Mouse (Mus musculus) embryonic facial prominence, embryonic 10.5 days (tissue): ENCODE results near the gene Cpvl. TPM values are rescaled to one million over a fixed set of nuclear protein-coding genes. Genes with fewer than 3 reads are reported as not detected.

Experiments
- DNase-seq: peaks from one replicate; pipeline ENCODE4 v3.0.0-alpha.2; 2017; ENCODE audit warnings: low spot score
- H3K27ac ChIP-seq: fragments of 300-500 bp; sonication (generic); replicated peaks from 2 replicates; pipeline ENCODE4 v1.5.1; 2016; ENCODE audit warnings: mild to moderate bottlenecking
- H3K27me3 ChIP-seq: fragments of 300-500 bp; sonication (generic); replicated peaks from 2 replicates; pipeline ENCODE4 v1.6.1; 2016; ENCODE audit warnings: low read depth, mild to moderate bottlenecking; ENCODE audit not compliant: poor library complexity, severe bottlenecking
- H3K36me3 ChIP-seq: fragments of 300-500 bp; sonication (generic); replicated peaks from 2 replicates; pipeline ENCODE4 v1.6.1; 2016; ENCODE audit warnings: mild to moderate bottlenecking, moderate library complexity
- H3K4me1 ChIP-seq: fragments of 300-500 bp; sonication (generic); 2 replicates; pipeline ENCODE4 v1.6.1; 2016
- H3K4me3 ChIP-seq: fragments of 300-500 bp; sonication (generic); 2 replicates; pipeline ENCODE4 v1.5.1; 2016; ENCODE audit warnings: mild to moderate bottlenecking, moderate library complexity
- H3K9me3 ChIP-seq: fragments of 300-500 bp; sonication (generic); 2 replicates; pipeline ENCODE4 v1.6.1; 2016; ENCODE audit warnings: mild to moderate bottlenecking
- WGBS: fragments of 180-500 bp; shearing (Covaris S2); methylation state at CpG from one replicate; pipeline ENCODE4 v1.1.7; 2016; 5-methylcytosine and 5-hydroxymethylcytosine counted together
- polyA plus RNA-seq: library from polyadenylated mRNA; unstranded; fragments of >200 nt; fragmentation: Nextera tagmentation; extraction: Ambion mirVana; gene quantifications from 2 replicates; pipeline ENCODE4 v1.2.1, GENCODE M21; 2016

Gene Cpvl
- polyA plus RNA-seq, 1 experiment from 2014 or later, result 0.22 TPM

DNA sequence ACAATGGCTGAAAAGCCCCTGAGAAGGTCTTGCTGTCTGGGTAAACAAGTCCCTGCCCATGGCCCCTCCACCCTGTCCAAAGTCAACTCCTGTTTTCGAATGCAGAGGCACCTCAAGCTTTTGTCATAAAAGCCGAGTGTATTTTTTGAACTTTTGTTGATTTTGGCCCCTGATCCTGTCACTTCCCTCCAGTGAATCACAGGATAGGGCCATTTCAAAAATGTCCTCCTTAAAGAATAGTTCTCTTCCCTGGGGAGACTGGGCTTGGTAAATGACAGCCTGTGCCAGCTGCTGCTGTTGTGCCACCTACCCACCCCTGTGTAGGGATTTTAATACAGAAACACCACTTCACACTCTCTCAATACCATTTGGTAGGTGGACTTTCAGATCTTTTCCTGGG is 115.5 kb downstream of the Cpvl start:
- Histone ChIP-seq H3K4me3 (no peak overlapping the region), H3K27me3 (no peaks in the 10 kb centered on the region), H3K9me3 (no peaks in the 10 kb centered on the region), H3K36me3 (no peaks in the 10 kb centered on the region), H3K27ac (no peak overlapping the region), H3K4me1 (peaks cover 14% of the 10 kb centered on the region)
- DNase-seq, result no peak
- WGBS, result 80% methylated on average over 2 of the region's 2 CpGs

DNA sequence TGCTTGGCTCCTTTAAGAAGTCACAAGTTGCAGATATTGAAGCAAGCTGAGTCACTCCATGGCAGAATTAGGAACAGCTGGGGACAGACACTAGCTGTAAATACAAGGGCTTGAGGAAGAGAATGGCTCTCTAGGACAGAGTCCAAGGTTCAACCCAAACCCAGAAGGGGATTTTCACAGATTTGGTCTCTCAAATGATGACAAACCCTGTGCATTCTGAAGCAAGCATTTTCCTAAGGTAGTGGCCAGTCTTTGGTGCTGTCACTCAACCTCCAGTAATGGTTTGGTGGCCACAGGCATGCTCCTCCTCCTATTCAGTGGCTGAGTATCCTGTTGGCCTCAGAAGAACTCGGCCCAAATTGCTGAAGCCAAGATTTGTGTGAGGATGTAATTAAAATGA is 119.4 kb downstream of the Cpvl start:
- H3K27ac ChIP-seq, result no peak overlapping the region
- 43% methylated on average over 1 of the region's 1 CpGs for WGBS
- H3K9me3 ChIP-seq, result no peaks in the 10 kb centered on the region
- no peaks in the 10 kb centered on the region for H3K27me3 ChIP-seq
- H3K4me1 ChIP-seq, result peaks cover 35% of the 10 kb centered on the region
- H3K4me3 ChIP-seq, result no peak overlapping the region
- H3K36me3 ChIP-seq, result no peaks in the 10 kb centered on the region
- no peak for DNase-seq

DNA sequence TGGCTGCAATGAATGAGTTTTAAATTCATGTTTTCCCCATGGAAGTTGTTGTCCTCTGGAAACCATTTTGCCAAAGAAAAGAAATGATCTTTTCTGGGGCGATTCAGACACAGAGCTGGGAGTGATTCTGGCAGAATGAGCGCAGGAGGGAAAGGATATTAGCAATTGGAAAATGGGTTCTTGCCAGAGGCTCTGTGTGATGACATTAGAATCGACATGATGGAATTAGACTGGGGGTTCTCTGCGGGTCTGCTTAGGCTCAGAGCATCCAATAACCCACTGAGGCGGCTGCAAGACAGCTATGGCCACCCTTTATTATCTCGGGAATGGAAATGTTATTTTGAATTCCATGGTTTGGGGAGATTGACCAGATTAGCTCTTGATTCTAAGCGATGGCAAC is 120.6 kb downstream of the Cpvl start:
- no peak overlapping the region for H3K27ac ChIP-seq
- H3K27me3 ChIP-seq, result no peaks in the 10 kb centered on the region
- no peak overlapping the region for H3K4me3 ChIP-seq
- no peaks in the 10 kb centered on the region for H3K36me3 ChIP-seq
- no peaks in the 10 kb centered on the region for H3K9me3 ChIP-seq
- no peak for DNase-seq
- 56% methylated on average over 7 of the region's 7 CpGs for WGBS
- peaks cover 35% of the 10 kb centered on the region for H3K4me1 ChIP-seq

DNA sequence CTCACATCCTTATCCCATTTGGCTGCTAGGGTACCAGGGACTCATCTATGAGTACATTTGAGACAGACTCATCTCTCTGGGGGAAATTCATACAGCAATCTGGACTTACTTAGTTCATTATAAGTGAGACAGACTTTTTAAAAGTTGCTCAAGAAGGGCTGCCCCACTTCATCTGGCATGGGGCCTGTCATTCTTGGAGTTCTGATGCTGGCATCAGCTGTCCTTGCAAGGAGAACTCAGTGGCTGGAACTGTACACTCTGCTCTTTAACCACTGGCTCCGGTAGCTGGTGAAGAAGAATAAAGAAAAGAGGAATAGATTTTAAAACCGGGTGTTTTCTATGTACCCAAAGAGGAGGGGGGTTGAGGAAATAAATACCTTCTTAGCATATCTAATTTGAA is 121.7 kb downstream of the Cpvl start:
- WGBS, result 79% methylated on average over 2 of the region's 2 CpGs
- DNase-seq, result no peak
- Histone ChIP-seq H3K9me3 (no peaks in the 10 kb centered on the region), H3K36me3 (no peaks in the 10 kb centered on the region), H3K4me1 (peaks cover 35% of the 10 kb centered on the region), H3K4me3 (no peak overlapping the region), H3K27me3 (no peaks in the 10 kb centered on the region), H3K27ac (no peak overlapping the region)

DNA sequence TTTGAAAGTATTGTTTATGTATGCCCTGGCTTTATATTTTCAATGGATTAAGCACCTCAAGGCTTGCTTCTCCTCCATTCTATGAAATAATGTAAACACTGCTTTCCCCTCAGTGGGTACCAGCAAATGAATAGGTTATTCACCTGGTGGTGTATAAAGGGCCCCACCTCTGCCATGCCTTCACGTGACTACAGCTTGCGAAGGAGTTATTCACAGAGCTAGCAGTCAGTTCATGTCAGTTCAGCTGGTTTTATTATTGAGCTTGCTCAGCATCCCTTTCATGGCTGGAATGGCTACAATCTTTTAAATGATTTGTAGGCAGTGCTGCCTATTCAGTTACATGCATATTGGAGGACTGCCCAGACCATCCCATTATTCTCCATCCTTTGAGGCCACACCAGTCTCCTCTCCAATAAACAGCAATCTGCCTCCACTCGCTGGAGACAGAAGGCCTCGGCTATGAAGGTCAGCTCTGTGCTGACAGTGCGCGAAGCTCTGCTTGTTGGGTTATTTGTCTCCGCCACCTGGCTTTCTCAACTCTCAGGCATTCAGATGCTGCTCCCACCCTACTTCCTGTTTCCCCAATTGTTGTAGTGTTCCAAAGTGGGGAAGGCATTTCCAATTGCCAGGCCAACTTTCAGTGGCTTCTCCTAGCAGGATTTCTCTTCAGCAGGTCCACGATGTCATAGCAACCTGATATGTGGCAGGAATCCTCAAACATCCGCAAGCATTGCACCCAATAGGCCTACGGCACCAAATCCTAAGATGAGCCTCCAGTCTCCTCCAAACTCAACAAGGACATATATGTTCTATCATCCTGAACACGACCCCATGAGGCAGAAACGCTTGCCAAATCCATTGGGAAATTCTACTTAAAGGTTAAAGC is 123.3 kb downstream of the Cpvl start:
- no peaks in the 10 kb centered on the region for H3K9me3 ChIP-seq
- H3K27me3 ChIP-seq, result no peaks in the 10 kb centered on the region
- H3K27ac ChIP-seq, result 0 out of 2 replicates have a peak overlapping the region, but pooled peaks have one; percentile 24
- H3K4me1 ChIP-seq, result peaks cover 35% of the 10 kb centered on the region
- DNase-seq, result no peak
- H3K4me3 ChIP-seq, result no peak overlapping the region
- 85% methylated on average over 12 of the region's 12 CpGs for WGBS
- no peaks in the 10 kb centered on the region for H3K36me3 ChIP-seq

DNA sequence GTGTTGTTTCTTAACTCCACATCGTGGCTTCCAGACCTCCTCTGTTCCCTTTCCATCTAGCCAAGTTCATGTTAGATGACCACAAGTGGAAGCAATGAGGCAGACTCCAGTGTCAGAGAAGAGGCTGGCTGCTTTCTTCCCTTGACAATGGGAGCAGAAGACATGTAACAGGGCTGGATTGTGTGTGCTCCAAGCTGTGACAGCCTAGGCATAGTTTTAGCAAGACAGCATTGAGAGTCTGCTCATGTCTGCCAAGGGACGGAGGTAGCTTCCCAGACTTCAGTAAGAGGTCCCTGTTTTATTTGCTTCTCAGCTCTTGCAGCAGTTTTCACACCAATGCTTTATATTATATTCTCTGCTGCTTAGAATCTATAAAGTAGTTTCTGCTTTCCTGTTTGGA is 124.2 kb downstream of the Cpvl start:
- Histone ChIP-seq H3K27ac (no peak overlapping the region), H3K4me3 (no peak overlapping the region), H3K36me3 (no peaks in the 10 kb centered on the region), H3K4me1 (peaks cover 36% of the 10 kb centered on the region), H3K9me3 (no peaks in the 10 kb centered on the region), H3K27me3 (no peaks in the 10 kb centered on the region)
- WGBS, result 89% methylated on average over 2 of the region's 2 CpGs
- DNase-seq, result no peak

DNA sequence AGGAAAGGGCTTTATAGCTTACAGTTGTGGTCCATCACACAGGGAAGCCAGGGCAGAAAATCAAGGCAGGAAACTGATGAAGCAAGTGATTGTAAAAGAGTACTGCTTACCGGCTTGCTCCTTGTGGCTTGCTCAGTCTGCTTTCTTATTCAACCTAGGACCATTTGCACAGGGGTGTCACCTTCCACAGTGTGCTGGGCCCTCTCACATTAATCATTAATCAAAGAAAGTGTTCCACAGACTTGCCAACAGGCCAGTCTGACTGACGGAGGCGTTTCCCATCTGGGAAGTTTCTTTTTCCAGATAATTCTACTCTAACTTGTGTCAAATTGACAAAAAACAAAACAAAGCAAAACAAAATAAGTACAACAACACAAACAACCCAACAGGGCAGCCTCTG is 124.9 kb downstream of the Cpvl start:
- Histone ChIP-seq H3K4me1 (peaks cover 36% of the 10 kb centered on the region), H3K9me3 (no peaks in the 10 kb centered on the region), H3K27ac (no peak overlapping the region), H3K36me3 (no peaks in the 10 kb centered on the region), H3K4me3 (no peak overlapping the region), H3K27me3 (no peaks in the 10 kb centered on the region)
- WGBS, result 88% methylated on average over 3 of the region's 3 CpGs
- DNase-seq, result no peak

DNA sequence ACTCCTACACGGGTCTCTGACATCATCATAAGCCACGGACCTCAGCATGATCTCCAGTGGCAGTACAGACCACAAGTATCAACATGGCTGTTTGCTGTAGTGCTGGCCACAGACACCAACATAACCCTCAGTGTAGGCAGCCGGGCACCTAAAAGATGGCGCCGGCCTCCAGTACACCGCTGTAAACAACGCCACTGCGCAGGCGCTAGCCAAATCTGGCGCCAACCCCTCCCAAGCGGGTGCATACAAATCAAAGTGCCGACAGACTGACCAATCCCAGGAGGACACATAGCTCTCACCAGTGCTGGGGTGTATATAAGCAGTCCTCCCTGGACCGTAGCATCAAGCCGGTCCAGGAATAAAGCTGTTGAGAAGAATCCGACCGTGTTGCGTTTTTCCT is 133.8 kb downstream of the Cpvl start:
- H3K27me3 ChIP-seq, result no peaks in the 10 kb centered on the region
- H3K9me3 ChIP-seq, result no peaks in the 10 kb centered on the region
- H3K36me3 ChIP-seq, result no peaks in the 10 kb centered on the region
- H3K4me3 ChIP-seq, result no peak overlapping the region
- DNase-seq, result no peak
- 0 out of 2 replicates have a peak overlapping the region, but pooled peaks have one; percentile 26 for H3K27ac ChIP-seq
- H3K4me1 ChIP-seq, result peaks cover 22% of the 10 kb centered on the region
- 95% methylated on average over 17 of the region's 17 CpGs for WGBS

DNA sequence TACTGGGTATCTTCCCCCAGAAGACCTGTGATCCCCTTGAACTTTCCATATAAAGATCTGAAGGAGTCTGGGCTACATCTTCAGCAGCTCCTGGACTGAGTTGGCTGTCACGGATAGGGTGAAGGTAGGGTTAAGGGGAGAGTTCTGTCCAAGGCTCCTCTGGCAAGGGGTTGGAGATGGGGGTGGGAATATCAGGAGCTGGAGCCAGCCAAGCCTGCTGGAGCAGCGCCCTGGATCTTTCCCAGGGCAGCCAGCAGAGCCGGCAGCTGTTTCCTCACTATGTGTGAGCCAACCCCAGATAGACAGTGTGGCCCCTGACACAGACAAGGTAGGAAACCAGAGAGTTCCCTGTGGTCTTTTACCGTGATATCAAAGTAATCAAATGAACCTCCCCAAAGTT is 153.3 kb downstream of the Cpvl start:
- no peak for DNase-seq
- H3K27ac ChIP-seq, result no peak overlapping the region
- 80% methylated on average over 4 of the region's 4 CpGs for WGBS
- H3K27me3 ChIP-seq, result peaks cover 38% of the 10 kb centered on the region
- no peaks in the 10 kb centered on the region for H3K36me3 ChIP-seq
- H3K4me1 ChIP-seq, result peaks cover 25% of the 10 kb centered on the region
- peaks cover 3% of the 10 kb centered on the region; the same call in 1 of the 2 replicates for H3K9me3 ChIP-seq
- H3K4me3 ChIP-seq, result no peak overlapping the region

Other genes with a start within 250 kb of the Cpvl start
- gene Tril, start 157.8 kb downstream of the Cpvl start, polyA plus RNA-seq, result 50.1 and 65.8 TPM in 2 replicates
- gene Chn2, start 60.9 kb upstream of the Cpvl start, polyA plus RNA-seq, result 10.7 and 11.3 TPM in 2 replicates